Mouse (Mus musculus): ENCODE data around the gene Tpd52l2. TPM values are rescaled to one million over a fixed set of nuclear protein-coding genes. Genes with fewer than 3 reads are reported as not detected.

The Tpd52l2 gene
- polyA plus RNA-seq, 1 experiment from 2014 or later, result 160 TPM

DNA sequence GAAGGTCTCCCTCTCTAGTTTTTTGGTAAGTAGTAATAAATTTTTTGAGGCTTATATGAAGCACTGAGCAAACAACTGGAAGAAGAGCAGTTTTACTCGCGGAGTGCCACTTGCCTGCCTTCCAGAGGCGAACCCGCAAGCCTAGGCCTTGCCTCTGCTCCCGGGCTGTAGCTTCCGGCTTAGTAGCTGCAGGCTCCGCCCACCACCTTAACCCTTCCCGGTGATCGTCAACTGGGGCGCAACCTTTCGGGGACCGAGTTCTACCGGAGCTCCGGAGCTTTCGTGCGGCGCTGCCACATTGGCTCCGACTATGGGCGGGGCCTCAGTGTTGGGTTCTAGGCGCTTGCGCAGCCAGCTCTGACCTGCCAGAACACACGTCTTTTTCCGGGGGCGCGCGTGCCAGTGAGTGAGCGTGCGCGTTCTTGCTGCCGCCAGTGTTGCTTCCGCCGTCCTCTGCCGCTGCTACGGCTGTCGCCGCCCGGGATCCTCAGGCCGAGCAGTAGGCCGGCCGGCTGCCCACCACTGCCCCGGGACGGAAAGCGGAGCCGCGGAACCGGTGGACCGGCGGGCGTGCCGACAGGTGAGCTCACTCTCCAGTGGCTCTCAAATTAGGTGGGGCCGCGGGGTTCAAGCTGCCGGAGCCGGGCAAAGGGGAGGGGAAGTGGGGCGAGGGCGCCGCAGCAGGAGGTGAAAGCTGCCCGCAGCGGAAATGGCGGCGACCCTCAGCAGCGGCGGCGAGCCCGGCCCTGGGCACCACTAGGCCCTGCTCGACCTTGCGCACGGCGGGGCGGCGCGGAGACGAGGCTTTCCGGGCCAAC lies 23.4 kb downstream of the Tpd52l2 start, which contains the start of gene Dnajc5:
Dnajc5 (plus strand) TSS at position 368 of the 818 bp plus-strand sequence.
- Histone ChIP-seq H3K9ac (peak within 1 kb of the TSS; percentile 94), H3K36me3 (peaks cover 23% of the 10 kb centered on the region), H3K4me2 (peak within 1 kb of the TSS; percentile 59), H3K27ac (peak within 1 kb of the TSS; percentile 97), H3K4me3 (peak within 1 kb of the TSS; percentile 90), H3K27me3 (no peaks in the 10 kb centered on the region), H3K4me1 (peaks cover 26% of the 10 kb centered on the region), H3K9me3 (no peaks in the 10 kb centered on the region)
- ATAC-seq (ENCODE audit: borderline replicate concordance, extremely low read depth, low FRiP score, low TSS enrichment), result peak; percentile 98
- WGBS, result under 1% methylated on average over 74 of the region's 74 CpGs

DNA sequence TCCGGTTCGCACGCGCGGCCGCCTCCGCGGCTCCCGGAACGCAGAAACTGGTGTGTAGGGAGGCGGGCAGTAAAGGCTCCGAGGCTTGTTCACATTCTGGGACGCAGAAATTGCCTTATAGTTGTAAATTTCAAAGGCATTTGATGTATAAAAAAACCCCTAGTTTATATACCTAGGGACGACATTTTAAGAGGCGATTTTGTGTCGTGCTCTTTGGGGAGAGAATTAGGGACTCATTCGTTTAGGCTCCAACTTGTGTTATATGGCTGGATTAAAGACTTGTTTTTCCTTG lies 23.9 kb downstream of the Tpd52l2 start:
- Histone ChIP-seq H3K4me2 (peak overlapping the region; percentile 59), H3K9ac (peak overlapping the region; percentile 94), H3K4me1 (peaks cover 26% of the 10 kb centered on the region), H3K36me3 (peaks cover 20% of the 10 kb centered on the region), H3K9me3 (no peaks in the 10 kb centered on the region), H3K27me3 (no peaks in the 10 kb centered on the region), H3K4me3 (peak overlapping the region; percentile 90), H3K27ac (peak overlapping the region; percentile 97)
- no peak for ATAC-seq (ENCODE audit: borderline replicate concordance, extremely low read depth, low FRiP score, low TSS enrichment)
- under 1% methylated on average over 17 of the region's 17 CpGs for WGBS

DNA sequence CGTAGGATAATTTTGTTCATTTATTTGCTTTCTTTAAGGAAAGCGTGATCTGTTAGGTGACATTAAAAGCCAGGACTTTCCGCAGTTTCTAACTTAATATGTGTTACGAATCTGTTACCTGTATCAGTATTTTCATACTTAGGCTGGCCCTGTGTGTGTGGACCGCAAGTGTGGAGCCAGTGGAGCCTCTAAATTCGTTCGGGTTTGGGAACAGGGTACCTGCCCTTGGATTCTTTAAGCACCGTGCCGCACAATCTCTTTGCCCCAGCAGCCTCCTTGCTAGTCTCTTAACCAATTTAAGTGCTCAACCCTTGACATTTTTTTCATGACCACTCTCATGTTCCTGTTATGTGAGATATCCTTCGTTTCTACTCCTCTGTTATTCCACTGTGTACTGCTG lies 24.5 kb downstream of the Tpd52l2 start:
- Histone ChIP-seq H3K9ac (peak overlapping the region; percentile 94), H3K4me3 (peak overlapping the region; percentile 90), H3K27ac (no peak overlapping the region), H3K27me3 (no peaks in the 10 kb centered on the region), H3K36me3 (peaks cover 16% of the 10 kb centered on the region), H3K9me3 (no peaks in the 10 kb centered on the region), H3K4me2 (peak overlapping the region; percentile 59), H3K4me1 (peaks cover 26% of the 10 kb centered on the region)
- 35% methylated on average over 10 of the region's 10 CpGs for WGBS
- no peak for ATAC-seq (ENCODE audit: borderline replicate concordance, extremely low read depth, low FRiP score, low TSS enrichment)

GRCm38 (mm10) chr2:181522811-181523210 lies 25.9 kb downstream of the Tpd52l2 start:
- Histone ChIP-seq H3K27ac (no peak overlapping the region), H3K4me2 (no peak overlapping the region), H3K9ac (no peak overlapping the region), H3K4me1 (peaks cover 26% of the 10 kb centered on the region), H3K27me3 (no peaks in the 10 kb centered on the region), H3K4me3 (no peak overlapping the region), H3K9me3 (no peaks in the 10 kb centered on the region), H3K36me3 (peaks cover 8% of the 10 kb centered on the region; the same call in 1 of the 2 replicates)
- ATAC-seq (ENCODE audit: borderline replicate concordance, extremely low read depth, low FRiP score, low TSS enrichment), result no peak
- WGBS, result 66% methylated on average over 5 of the region's 5 CpGs

- Histone ChIP-seq H3K27ac (no peak overlapping the region), H3K36me3 (peaks cover 13% of the 10 kb centered on the region; the same call in 1 of the 2 replicates), H3K27me3 (no peaks in the 10 kb centered on the region), H3K9ac (no peak overlapping the region), H3K4me2 (no peak overlapping the region), H3K9me3 (0 out of 2 replicates have a peak, but pooled peaks cover under 1% of the 10 kb centered on the region), H3K4me1 (peaks cover 18% of the 10 kb centered on the region), H3K4me3 (no peak overlapping the region)
- WGBS, result 62% methylated on average over 5 of the region's 5 CpGs
- no peak for ATAC-seq (ENCODE audit: borderline replicate concordance, extremely low read depth, low FRiP score, low TSS enrichment)
Observed at GRCm38 (mm10) chr2:181525526-181525925, 28.6 kb downstream of the Tpd52l2 start.

DNA sequence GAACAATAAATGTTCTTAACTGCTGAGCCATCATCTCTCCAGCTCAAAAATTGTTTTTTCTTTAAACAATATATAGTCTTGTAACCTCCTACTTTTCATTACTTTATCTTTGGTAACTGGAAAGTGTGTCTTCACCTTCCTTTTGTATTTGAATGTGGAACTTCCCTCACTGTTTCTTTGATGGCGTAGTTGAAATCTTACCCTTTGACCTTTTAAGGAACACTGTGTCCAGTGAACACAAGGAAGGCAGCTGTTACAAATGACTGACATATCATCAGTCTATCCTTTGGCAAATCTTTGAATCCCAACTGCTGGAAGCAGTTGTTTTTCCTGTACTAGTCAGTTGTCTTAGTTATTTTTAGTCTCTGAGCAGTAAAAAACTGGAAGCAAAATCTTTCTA lies 32.1 kb downstream of the Tpd52l2 start:
- Histone ChIP-seq H3K27me3 (no peaks in the 10 kb centered on the region), H3K4me3 (no peak overlapping the region), H3K27ac (no peak overlapping the region), H3K9ac (no peak overlapping the region), H3K4me1 (no peaks in the 10 kb centered on the region), H3K36me3 (peaks cover 28% of the 10 kb centered on the region; the same call in 1 of the 2 replicates), H3K4me2 (no peak overlapping the region), H3K9me3 (0 out of 2 replicates have a peak, but pooled peaks cover 4% of the 10 kb centered on the region)
- WGBS, result 86% methylated on average over 1 of the region's 1 CpGs
- ATAC-seq (ENCODE audit: borderline replicate concordance, extremely low read depth, low FRiP score, low TSS enrichment), result no peak

- Histone ChIP-seq H3K4me3 (no peak overlapping the region), H3K27me3 (no peaks in the 10 kb centered on the region), H3K27ac (no peak overlapping the region), H3K36me3 (peaks cover 24% of the 10 kb centered on the region; the same call in 1 of the 2 replicates), H3K9me3 (0 out of 2 replicates have a peak, but pooled peaks cover 4% of the 10 kb centered on the region), H3K9ac (no peak overlapping the region), H3K4me2 (no peak overlapping the region), H3K4me1 (peaks cover 2% of the 10 kb centered on the region; the same call in 1 of the 2 replicates)
- ATAC-seq (ENCODE audit: borderline replicate concordance, extremely low read depth, low FRiP score, low TSS enrichment), result no peak
- WGBS, result 95% methylated on average over 3 of the region's 3 CpGs
Observed at GRCm38 (mm10) chr2:181532589-181532988, 35.6 kb downstream of the Tpd52l2 start.

DNA sequence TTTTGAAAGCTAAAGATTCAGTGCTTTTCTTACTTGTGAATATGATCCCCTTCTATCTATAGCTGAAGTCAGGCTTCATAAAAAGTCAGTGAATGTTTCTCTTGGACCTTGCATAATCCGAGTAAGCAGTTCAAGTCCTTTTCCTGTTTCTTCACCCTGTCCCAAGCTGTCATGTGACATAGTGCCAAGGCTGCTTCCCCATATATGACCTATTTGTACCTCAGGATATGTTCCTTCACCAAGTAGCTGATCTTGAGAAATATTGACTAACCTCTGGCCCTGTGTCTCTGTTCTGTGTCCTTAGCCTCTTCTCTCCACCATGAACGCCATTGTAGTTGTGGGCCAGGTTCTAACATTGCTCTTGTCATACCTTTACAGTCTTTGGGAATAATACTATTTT lies 39.5 kb downstream of the Tpd52l2 start:
- peaks cover 4% of the 10 kb centered on the region; the same call in 1 of the 2 replicates for H3K4me1 ChIP-seq
- no peak overlapping the region for H3K4me3 ChIP-seq
- H3K4me2 ChIP-seq, result no peak overlapping the region
- ATAC-seq (ENCODE audit: borderline replicate concordance, extremely low read depth, low FRiP score, low TSS enrichment), result no peak
- H3K27ac ChIP-seq, result no peak overlapping the region
- no peaks in the 10 kb centered on the region for H3K9me3 ChIP-seq
- H3K9ac ChIP-seq, result no peak overlapping the region
- WGBS, result 77% methylated on average over 2 of the region's 2 CpGs
- H3K36me3 ChIP-seq, result 0 out of 2 replicates have a peak, but pooled peaks cover 11% of the 10 kb centered on the region
- no peaks in the 10 kb centered on the region for H3K27me3 ChIP-seq

GRCm38 (mm10) chr2:181537444-181538047 lies 40.6 kb downstream of the Tpd52l2 start:
- H3K36me3 ChIP-seq, result 0 out of 2 replicates have a peak, but pooled peaks cover under 1% of the 10 kb centered on the region
- H3K4me3 ChIP-seq, result no peak overlapping the region
- no peaks in the 10 kb centered on the region for H3K27me3 ChIP-seq
- peak; percentile 55; the same call in 1 of the 2 replicates for ATAC-seq (ENCODE audit: borderline replicate concordance, extremely low read depth, low FRiP score, low TSS enrichment)
- no peak overlapping the region for H3K27ac ChIP-seq
- peaks cover 4% of the 10 kb centered on the region; the same call in 1 of the 2 replicates for H3K4me1 ChIP-seq
- 77% methylated on average over 2 of the region's 2 CpGs for WGBS
- no peak overlapping the region for H3K9ac ChIP-seq
- H3K9me3 ChIP-seq, result no peaks in the 10 kb centered on the region
- no peak overlapping the region for H3K4me2 ChIP-seq

- Histone ChIP-seq H3K9me3 (no peaks in the 10 kb centered on the region), H3K36me3 (peaks cover 7% of the 10 kb centered on the region), H3K4me3 (no peak overlapping the region), H3K9ac (no peak overlapping the region), H3K4me2 (no peak overlapping the region), H3K4me1 (peaks cover 4% of the 10 kb centered on the region; the same call in 1 of the 2 replicates), H3K27me3 (no peaks in the 10 kb centered on the region), H3K27ac (no peak overlapping the region)
- no peak for ATAC-seq (ENCODE audit: borderline replicate concordance, extremely low read depth, low FRiP score, low TSS enrichment)
- 87% methylated on average over 6 of the region's 6 CpGs for WGBS
Observed at GRCm38 (mm10) chr2:181541761-181542380, 44.9 kb downstream of the Tpd52l2 start.

- Histone ChIP-seq H3K36me3 (peaks cover 48% of the 10 kb centered on the region), H3K9ac (no peak overlapping the region), H3K27me3 (no peaks in the 10 kb centered on the region), H3K4me3 (no peak overlapping the region), H3K9me3 (no peaks in the 10 kb centered on the region), H3K4me2 (no peak overlapping the region), H3K27ac (no peak overlapping the region), H3K4me1 (no peaks in the 10 kb centered on the region)
- no peak for ATAC-seq (ENCODE audit: borderline replicate concordance, extremely low read depth, low FRiP score, low TSS enrichment)
- WGBS, result 93% methylated on average over 7 of the region's 7 CpGs
Observed at GRCm38 (mm10) chr2:181546142-181546541, 49.2 kb downstream of the Tpd52l2 start.

All from lung, embryonic 15.5 days (tissue).